Mouse (Mus musculus): ENCODE results near the gene Heatr4.

DNA sequence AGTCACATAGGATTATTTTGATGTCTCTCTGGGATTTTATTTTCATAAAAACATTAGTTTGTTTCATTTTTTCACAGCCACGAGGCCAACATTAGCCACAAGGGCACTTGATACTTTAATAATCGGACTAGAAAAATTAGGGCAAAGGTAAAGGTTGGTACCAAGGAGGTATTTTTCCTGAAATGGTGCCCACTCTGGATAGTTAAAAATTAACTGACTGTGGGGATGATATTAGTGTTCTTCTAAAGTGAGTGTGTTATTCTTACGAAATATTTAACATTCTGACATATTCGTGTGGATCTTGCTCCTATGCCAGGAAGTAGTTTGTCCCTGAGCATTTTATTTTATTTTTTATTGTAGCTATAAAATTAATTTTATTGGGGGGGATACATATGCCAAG, 3.0 kb downstream of the Heatr4 start:
- no peak for TF ChIP-seq GATA1 (IDR thresholded peaks at IDR 0.05; ENCODE audit: borderline replicate concordance, low read length)
- TF ChIP-seq FLI1 (IDR thresholded peaks at IDR 0.05; ENCODE audit: low read length), result no peak

Measured in megakaryocyte, embryonic 14.5 days (primary cell).